Mouse (Mus musculus): ENCODE data around the gene Vezf1. TPM values are rescaled to one million over a fixed set of nuclear protein-coding genes. Genes with fewer than 3 reads are reported as not detected.

Vezf1 gene
- polyA plus RNA-seq, 1 experiment, result 13.3 TPM

DNA sequence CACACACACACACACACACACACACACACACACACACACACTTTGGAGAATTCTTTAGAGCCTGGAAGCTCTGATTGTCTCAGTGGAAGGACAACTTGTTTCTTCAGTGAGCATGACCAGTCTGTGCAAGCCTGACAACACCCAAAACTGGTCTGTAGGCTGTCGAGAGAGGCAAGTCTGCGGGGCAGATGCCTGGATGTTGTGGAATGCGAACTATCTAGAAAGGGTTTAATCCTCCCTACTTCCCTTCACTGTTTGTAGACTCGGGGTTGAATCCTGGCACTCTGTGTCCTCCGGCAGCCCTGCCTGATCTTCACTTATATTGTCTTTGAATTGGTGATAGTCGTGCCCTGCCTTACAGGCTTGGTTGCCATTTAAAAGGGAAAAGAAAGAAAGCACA, 55.7 kb downstream of the Vezf1 start:
- peaks cover 1% of the 10 kb centered on the region for H3K79me3 ChIP-seq (ENCODE audit: low read depth)
- H3K4me3 ChIP-seq (ENCODE audit: insufficient read depth, poor library complexity, severe bottlenecking), result no peak overlapping the region
- peaks cover 8% of the 10 kb centered on the region for H3K36me3 ChIP-seq (ENCODE audit: control insufficient read depth, insufficient read depth)
- H3ac ChIP-seq (ENCODE audit: control insufficient read depth, insufficient read length, low read depth), result no peak overlapping the region
- TF ChIP-seq MAX (IDR thresholded peaks at IDR 0.05) (no peak), USF1 (IDR thresholded peaks at IDR 0.05; ENCODE audit: low read depth) (no peak), CEBPB (IDR thresholded peaks at IDR 0.05; ENCODE audit: low read depth) (no peak), FOSL1 (IDR thresholded peaks at IDR 0.05; ENCODE audit: insufficient read depth, low read length, poor library complexity, severe bottlenecking) (no peak), CTCF (IDR thresholded peaks at IDR 0.05; ENCODE audit: control insufficient read depth, insufficient read depth, insufficient read length) (no peak), MYOD1 (IDR thresholded peaks at IDR 0.05; ENCODE audit: control insufficient read depth, insufficient read length, low read depth) (no peak), MYOG (IDR thresholded peaks at IDR 0.05; ENCODE audit: control insufficient read depth, extremely low read depth, insufficient read length) (no peak)
- no peaks in the 10 kb centered on the region for H3K27me3 ChIP-seq (ENCODE audit: control insufficient read depth, insufficient read depth, insufficient read length)
- H3K79me2 ChIP-seq (ENCODE audit: control insufficient read depth, insufficient read depth), result peaks cover 12% of the 10 kb centered on the region

DNA sequence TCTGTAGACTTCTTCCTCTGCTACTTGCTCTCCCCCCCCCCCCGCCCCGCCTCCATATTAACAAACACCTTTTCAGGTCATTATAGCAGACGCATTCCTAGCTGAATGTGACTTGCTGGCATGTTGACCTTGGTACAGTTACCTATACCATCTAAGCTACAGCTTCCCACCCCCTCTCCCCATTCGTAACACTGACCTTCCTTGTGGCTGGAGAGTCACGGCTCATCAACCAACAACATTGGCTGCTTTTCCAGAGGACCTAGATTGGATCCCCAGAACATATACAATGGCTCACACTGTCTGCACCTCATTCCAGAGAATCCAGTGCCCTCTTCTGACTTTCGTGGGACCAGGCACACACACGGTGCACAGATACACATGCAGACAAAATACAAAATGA, 57.4 kb downstream of the Vezf1 start:
- Histone ChIP-seq H3K36me3 (ENCODE audit: control insufficient read depth, insufficient read depth) (peaks cover 1% of the 10 kb centered on the region), H3K27me3 (ENCODE audit: control insufficient read depth, insufficient read depth, insufficient read length) (no peaks in the 10 kb centered on the region), H3K4me3 (ENCODE audit: insufficient read depth, poor library complexity, severe bottlenecking) (no peak overlapping the region), H3K79me2 (ENCODE audit: control insufficient read depth, insufficient read depth) (peaks cover 2% of the 10 kb centered on the region), H3K79me3 (ENCODE audit: low read depth) (peaks cover 2% of the 10 kb centered on the region), H3ac (ENCODE audit: control insufficient read depth, insufficient read length, low read depth) (no peak overlapping the region)
- TF ChIP-seq MAX (IDR thresholded peaks at IDR 0.05) (no peak), MYOG (IDR thresholded peaks at IDR 0.05; ENCODE audit: control insufficient read depth, extremely low read depth, insufficient read length) (no peak), CTCF (IDR thresholded peaks at IDR 0.05; ENCODE audit: control insufficient read depth, insufficient read depth, insufficient read length) (no peak), MYOD1 (IDR thresholded peaks at IDR 0.05; ENCODE audit: control insufficient read depth, insufficient read length, low read depth) (no peak), CEBPB (IDR thresholded peaks at IDR 0.05; ENCODE audit: low read depth) (no peak), USF1 (IDR thresholded peaks at IDR 0.05; ENCODE audit: low read depth) (no peak)

DNA sequence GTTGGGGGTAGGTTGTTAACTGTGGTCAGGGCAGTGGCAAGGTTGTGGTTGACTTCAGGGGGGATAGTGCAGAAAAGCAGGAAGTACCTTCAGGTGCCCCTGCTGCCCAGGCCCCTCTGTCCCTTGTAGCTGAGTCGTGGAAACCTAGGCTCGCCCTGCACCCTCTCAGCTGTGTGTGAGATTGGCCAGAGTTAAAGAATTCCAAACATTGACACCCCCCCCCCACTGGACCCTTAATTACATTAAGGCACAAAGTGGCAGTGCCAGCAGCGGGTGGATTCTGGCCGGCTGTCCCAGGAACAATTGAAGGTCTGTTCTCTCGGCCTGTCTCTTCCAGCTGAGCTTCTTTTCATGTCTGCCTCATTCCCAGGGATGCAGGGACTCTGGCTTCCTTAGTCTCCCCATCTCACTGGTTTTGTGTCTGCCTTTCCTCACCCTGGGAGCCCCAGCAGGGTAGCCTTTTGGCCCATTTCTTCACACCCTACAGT, 58.3 kb downstream of the Vezf1 start:
- TF ChIP-seq MYOD1 (IDR thresholded peaks at IDR 0.05; ENCODE audit: control insufficient read depth, insufficient read length, low read depth) (no peak), MYOG (IDR thresholded peaks at IDR 0.05; ENCODE audit: control insufficient read depth, extremely low read depth, insufficient read length) (no peak), FOSL1 (IDR thresholded peaks at IDR 0.05; ENCODE audit: insufficient read depth, low read length, poor library complexity, severe bottlenecking) (no peak), CTCF (IDR thresholded peaks at IDR 0.05; ENCODE audit: control insufficient read depth, insufficient read depth, insufficient read length) (no peak), CEBPB (IDR thresholded peaks at IDR 0.05; ENCODE audit: low read depth) (no peak), USF1 (IDR thresholded peaks at IDR 0.05; ENCODE audit: low read depth) (no peak), MAX (IDR thresholded peaks at IDR 0.05) (no peak)
- Histone ChIP-seq H3K79me3 (ENCODE audit: low read depth) (peaks cover 2% of the 10 kb centered on the region), H3ac (ENCODE audit: control insufficient read depth, insufficient read length, low read depth) (no peak overlapping the region)

DNA sequence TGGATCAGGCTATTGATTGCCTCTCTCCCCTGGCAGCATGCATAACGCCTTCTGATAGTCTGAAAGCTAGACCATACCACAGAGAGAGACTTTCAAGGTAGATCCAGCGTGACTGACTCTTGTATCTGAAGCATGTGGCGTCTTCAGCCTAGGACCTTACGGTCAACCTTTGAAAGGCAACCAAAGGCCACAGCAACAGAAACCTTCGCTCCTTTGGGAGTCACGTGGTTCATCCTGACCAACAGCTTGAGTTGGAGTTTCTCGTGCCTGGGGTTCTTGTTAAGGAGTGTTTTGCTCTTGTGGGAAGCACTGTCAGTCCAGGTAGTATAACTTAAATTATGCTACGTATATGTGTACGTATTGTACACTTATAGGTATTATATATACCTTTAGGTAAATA, 60.4 kb downstream of the Vezf1 start:
- TF ChIP-seq USF1 (IDR thresholded peaks at IDR 0.05; ENCODE audit: low read depth) (no peak), MYOG (IDR thresholded peaks at IDR 0.05; ENCODE audit: control insufficient read depth, extremely low read depth, insufficient read length) (no peak), CEBPB (IDR thresholded peaks at IDR 0.05; ENCODE audit: low read depth) (no peak), CTCF (IDR thresholded peaks at IDR 0.05; ENCODE audit: control insufficient read depth, insufficient read depth, insufficient read length) (no peak), MYOD1 (IDR thresholded peaks at IDR 0.05; ENCODE audit: control insufficient read depth, insufficient read length, low read depth) (no peak), FOSL1 (IDR thresholded peaks at IDR 0.05; ENCODE audit: insufficient read depth, low read length, poor library complexity, severe bottlenecking) (no peak), MAX (IDR thresholded peaks at IDR 0.05) (no peak)
- no peak overlapping the region for H3K4me3 ChIP-seq (ENCODE audit: insufficient read depth, poor library complexity, severe bottlenecking)

More for the DNA sequence above, 58.3 kb downstream of the Vezf1 start:
- H3K27me3 ChIP-seq (ENCODE audit: control insufficient read depth, insufficient read depth, insufficient read length), result no peaks in the 10 kb centered on the region
- H3K79me2 ChIP-seq (ENCODE audit: control insufficient read depth, insufficient read depth), result peaks cover 5% of the 10 kb centered on the region
- H3K4me3 ChIP-seq (ENCODE audit: insufficient read depth, poor library complexity, severe bottlenecking), result no peak overlapping the region
- H3K36me3 ChIP-seq (ENCODE audit: control insufficient read depth, insufficient read depth), result no peaks in the 10 kb centered on the region

DNA sequence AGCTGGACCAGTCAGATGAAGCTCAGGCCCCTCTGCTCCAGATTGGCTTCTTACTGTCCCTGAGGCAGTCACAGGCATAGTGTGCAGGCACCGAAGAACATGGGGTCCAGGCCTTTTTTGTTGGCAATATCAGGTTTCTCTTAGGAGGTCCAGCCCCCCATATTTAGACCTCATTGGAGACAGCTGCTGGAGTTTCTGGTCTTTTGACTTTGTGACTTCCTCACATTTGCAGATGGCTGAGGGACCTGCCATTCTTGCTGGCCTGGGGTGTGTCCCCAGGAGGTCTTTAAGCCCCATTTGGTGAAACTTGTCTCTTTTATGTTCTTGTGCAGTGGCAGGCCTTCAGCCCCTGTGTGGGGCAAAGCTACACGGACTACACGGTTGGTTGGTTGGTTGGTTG, 61.2 kb downstream of the Vezf1 start:
- H3K79me2 ChIP-seq (ENCODE audit: control insufficient read depth, insufficient read depth), result peaks cover 5% of the 10 kb centered on the region
- H3K36me3 ChIP-seq (ENCODE audit: control insufficient read depth, insufficient read depth), result no peaks in the 10 kb centered on the region
- no peak overlapping the region for H3K4me3 ChIP-seq (ENCODE audit: insufficient read depth, poor library complexity, severe bottlenecking)
- peaks cover 2% of the 10 kb centered on the region for H3K79me3 ChIP-seq (ENCODE audit: low read depth)
- TF ChIP-seq MYOG (IDR thresholded peaks at IDR 0.05; ENCODE audit: control insufficient read depth, extremely low read depth, insufficient read length) (no peak), MYOD1 (IDR thresholded peaks at IDR 0.05; ENCODE audit: control insufficient read depth, insufficient read length, low read depth) (no peak), MAX (IDR thresholded peaks at IDR 0.05) (no peak), USF1 (IDR thresholded peaks at IDR 0.05; ENCODE audit: low read depth) (no peak), CTCF (IDR thresholded peaks at IDR 0.05; ENCODE audit: control insufficient read depth, insufficient read depth, insufficient read length) (no peak), FOSL1 (IDR thresholded peaks at IDR 0.05; ENCODE audit: insufficient read depth, low read length, poor library complexity, severe bottlenecking) (no peak), CEBPB (IDR thresholded peaks at IDR 0.05; ENCODE audit: low read depth) (no peak)
- H3K27me3 ChIP-seq (ENCODE audit: control insufficient read depth, insufficient read depth, insufficient read length), result no peaks in the 10 kb centered on the region
- no peak overlapping the region for H3ac ChIP-seq (ENCODE audit: control insufficient read depth, insufficient read length, low read depth)

More for the DNA sequence above, 60.4 kb downstream of the Vezf1 start:
- Histone ChIP-seq H3K27me3 (ENCODE audit: control insufficient read depth, insufficient read depth, insufficient read length) (no peaks in the 10 kb centered on the region), H3ac (ENCODE audit: control insufficient read depth, insufficient read length, low read depth) (no peak overlapping the region), H3K36me3 (ENCODE audit: control insufficient read depth, insufficient read depth) (no peaks in the 10 kb centered on the region), H3K79me2 (ENCODE audit: control insufficient read depth, insufficient read depth) (peaks cover 5% of the 10 kb centered on the region), H3K79me3 (ENCODE audit: low read depth) (peaks cover 2% of the 10 kb centered on the region)

DNA sequence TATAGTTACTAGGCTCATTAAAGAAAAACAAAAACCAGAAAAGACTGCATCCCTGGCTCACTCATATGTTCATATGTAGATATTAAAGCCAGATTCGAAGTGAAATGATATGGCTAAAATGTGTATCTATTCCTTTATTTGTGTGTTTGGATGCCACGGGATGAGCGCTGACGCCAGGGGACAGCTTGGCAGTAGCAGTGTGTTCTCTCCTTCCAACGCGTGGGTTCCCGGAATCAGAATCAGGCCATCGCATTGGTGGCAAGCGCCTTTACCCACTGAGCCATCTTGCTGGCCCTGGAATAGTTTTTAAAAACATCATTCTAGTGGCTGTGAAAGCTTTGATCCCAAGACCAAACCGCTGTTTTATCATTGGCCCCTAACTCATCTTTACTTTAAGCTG, 61.9 kb downstream of the Vezf1 start:
- Histone ChIP-seq H3K4me3 (ENCODE audit: insufficient read depth, poor library complexity, severe bottlenecking) (no peak overlapping the region), H3K79me2 (ENCODE audit: control insufficient read depth, insufficient read depth) (peaks cover 5% of the 10 kb centered on the region), H3K27me3 (ENCODE audit: control insufficient read depth, insufficient read depth, insufficient read length) (no peaks in the 10 kb centered on the region), H3K79me3 (ENCODE audit: low read depth) (peaks cover 2% of the 10 kb centered on the region), H3K36me3 (ENCODE audit: control insufficient read depth, insufficient read depth) (no peaks in the 10 kb centered on the region), H3ac (ENCODE audit: control insufficient read depth, insufficient read length, low read depth) (no peak overlapping the region)
- no peak for TF ChIP-seq CTCF (IDR thresholded peaks at IDR 0.05; ENCODE audit: control insufficient read depth, insufficient read depth, insufficient read length)
- no peak for TF ChIP-seq MYOG (IDR thresholded peaks at IDR 0.05; ENCODE audit: control insufficient read depth, extremely low read depth, insufficient read length)
- TF ChIP-seq FOSL1 (IDR thresholded peaks at IDR 0.05; ENCODE audit: insufficient read depth, low read length, poor library complexity, severe bottlenecking), result no peak
- TF ChIP-seq CEBPB (IDR thresholded peaks at IDR 0.05; ENCODE audit: low read depth), result no peak
- no peak for TF ChIP-seq MAX (IDR thresholded peaks at IDR 0.05)
- no peak for TF ChIP-seq MYOD1 (IDR thresholded peaks at IDR 0.05; ENCODE audit: control insufficient read depth, insufficient read length, low read depth)
- no peak for TF ChIP-seq USF1 (IDR thresholded peaks at IDR 0.05; ENCODE audit: low read depth)
